Mouse (Mus musculus) adrenal gland, postnatal 14 days (tissue): ENCODE data around the gene Mb21d2. TPM values are rescaled to one million over a fixed set of nuclear protein-coding genes. Genes with fewer than 3 reads are reported as not detected.

ENCODE experiments used
- DNase-seq: peaks from one replicate; pipeline ENCODE4 v3.0.0; 2021; ENCODE audit warnings: mixed read lengths
- total RNA-seq: library from RNA; stranded (reverse); gene quantifications from 2 replicates; pipeline ENCODE4 v1.2.3, GENCODE M21; 2021

The Mb21d2 gene
- total RNA-seq, 1 experiment from 2014 or later = 11.8 TPM

- DNase-seq = no peak
These were observed 65.9 kb downstream of the Mb21d2 start for GRCm38 (mm10) chr16:28863616-28864015.

- DNase-seq = peak; percentile 26
These were observed 67.4 kb downstream of the Mb21d2 start for GRCm38 (mm10) chr16:28862093-28862492.

- no peak for DNase-seq
These were observed 69.8 kb downstream of the Mb21d2 start for GRCm38 (mm10) chr16:28859678-28860077.

GRCm38 (mm10) chr16:28859009-28859288 lies 70.5 kb downstream of the Mb21d2 start:
- DNase-seq = no peak

GRCm38 (mm10) chr16:28858210-28859008 lies 71.1 kb downstream of the Mb21d2 start:
- no peak for DNase-seq

GRCm38 (mm10) chr16:28851409-28851821 lies 78.1 kb downstream of the Mb21d2 start:
- peak; percentile 28 for DNase-seq

GRCm38 (mm10) chr16:28850881-28851280 lies 78.6 kb downstream of the Mb21d2 start:
- DNase-seq = peak; percentile 24

- DNase-seq = no peak
These were observed 83.3 kb downstream of the Mb21d2 start for GRCm38 (mm10) chr16:28846123-28846522.

GRCm38 (mm10) chr16:28845336-28845735 lies 84.1 kb downstream of the Mb21d2 start:
- DNase-seq = no peak

GRCm38 (mm10) chr16:28841102-28841501 lies 88.4 kb downstream of the Mb21d2 start:
- peak; percentile 16 for DNase-seq

GRCm38 (mm10) chr16:28840075-28840974 lies 89.1 kb downstream of the Mb21d2 start:
- DNase-seq = peak; percentile 80

- no peak for DNase-seq
These were observed 89.9 kb downstream of the Mb21d2 start for GRCm38 (mm10) chr16:28839575-28839974.

GRCm38 (mm10) chr16:28838016-28838415 lies 91.5 kb downstream of the Mb21d2 start:
- DNase-seq = peak; percentile 74

- DNase-seq = peak; percentile 50
These were observed 97.3 kb downstream of the Mb21d2 start for GRCm38 (mm10) chr16:28832085-28832635.

- no peak for DNase-seq
These were observed 100.1 kb downstream of the Mb21d2 start for GRCm38 (mm10) chr16:28829263-28829955.

- no peak for DNase-seq
These were observed 104.7 kb downstream of the Mb21d2 start for GRCm38 (mm10) chr16:28824781-28825180.

- no peak for DNase-seq
These were observed 107.7 kb downstream of the Mb21d2 start for GRCm38 (mm10) chr16:28821774-28822173.

GRCm38 (mm10) chr16:28818749-28819285 lies 110.7 kb downstream of the Mb21d2 start:
- no peak for DNase-seq

- DNase-seq = no peak
These were observed 116.2 kb downstream of the Mb21d2 start for GRCm38 (mm10) chr16:28813290-28813689.

GRCm38 (mm10) chr16:28809089-28809488 lies 120.4 kb downstream of the Mb21d2 start:
- DNase-seq = no peak

GRCm38 (mm10) chr16:28793115-28793514 lies 136.4 kb downstream of the Mb21d2 start:
- DNase-seq = peak; percentile 36
